Mouse (Mus musculus) spleen, adult 18-20 months (tissue): Measurements from ENCODE around the gene Extl1.

ENCODE experiments used
- DNase-seq, 2 experiments: peaks; one replicate each; pipeline ENCODE4 v3.0.0; 2022; ENCODE audit warnings: mixed read lengths in 2 of 2

Extl1 gene

GRCm38 (mm10) chr4:134388397-134388796, 4.7 kb upstream of the Extl1 start:
- DNase-seq = peak; percentile 37 to 73

- DNase-seq = no peak
These were observed 3.6 kb upstream of the Extl1 start for GRCm38 (mm10) chr4:134387268-134387667.

- no peak for DNase-seq
These were observed 4.1 kb downstream of the Extl1 start for GRCm38 (mm10) chr4:134379510-134379909.

GRCm38 (mm10) chr4:134378089-134378615, 5.5 kb downstream of the Extl1 start:
- DNase-seq = no peak

DNA sequence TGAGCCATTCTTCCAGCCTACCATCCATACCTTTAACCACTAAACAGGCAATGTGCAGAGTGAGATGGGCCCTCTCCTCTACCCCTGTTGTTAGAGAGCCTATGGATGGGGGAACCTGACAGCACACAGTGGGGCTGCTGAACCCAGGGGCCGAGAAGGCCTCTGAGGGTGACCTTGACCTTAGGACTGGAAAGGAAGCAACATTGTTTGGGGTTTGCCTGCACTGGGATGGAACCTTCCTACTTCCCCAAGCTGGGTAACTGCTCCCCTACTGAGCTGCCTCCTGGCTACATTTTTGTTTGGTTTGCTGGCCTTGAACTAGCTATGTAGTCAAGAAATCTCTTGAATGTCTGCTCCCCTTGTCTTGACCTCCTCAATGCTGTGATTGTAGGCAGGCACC, 9.3 kb downstream of the Extl1 start:
- no peak for DNase-seq

DNA sequence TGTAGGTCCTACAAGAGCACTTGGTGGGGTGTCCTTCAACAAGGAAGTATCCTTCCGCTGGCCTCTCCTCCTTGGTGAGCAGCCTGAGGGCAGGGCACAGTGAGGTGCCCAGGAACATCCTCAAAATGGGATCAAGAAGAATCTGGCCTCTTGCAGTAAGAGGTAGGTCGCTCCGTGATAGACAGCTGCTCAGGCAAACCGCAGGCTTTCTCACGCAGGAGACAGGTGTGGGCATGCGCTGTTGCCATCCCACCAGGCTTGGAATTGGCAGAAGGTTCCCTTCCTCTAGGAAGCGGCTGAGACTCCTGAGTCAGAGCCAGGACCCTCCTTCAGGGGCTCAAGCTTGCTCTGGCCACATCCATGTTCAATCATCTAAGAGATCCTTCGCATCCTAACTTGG, 10.4 kb downstream of the Extl1 start:
- DNase-seq = no peak

- peak; percentile 50 to 71 for DNase-seq
These were observed 11.3 kb downstream of the Extl1 start for GRCm38 (mm10) chr4:134372294-134372747.

- no peak for DNase-seq
These were observed 12.3 kb downstream of the Extl1 start for GRCm38 (mm10) chr4:134371316-134371855.

- no peak for DNase-seq
These were observed 12.9 kb downstream of the Extl1 start for GRCm38 (mm10) chr4:134370649-134371221.

DNA sequence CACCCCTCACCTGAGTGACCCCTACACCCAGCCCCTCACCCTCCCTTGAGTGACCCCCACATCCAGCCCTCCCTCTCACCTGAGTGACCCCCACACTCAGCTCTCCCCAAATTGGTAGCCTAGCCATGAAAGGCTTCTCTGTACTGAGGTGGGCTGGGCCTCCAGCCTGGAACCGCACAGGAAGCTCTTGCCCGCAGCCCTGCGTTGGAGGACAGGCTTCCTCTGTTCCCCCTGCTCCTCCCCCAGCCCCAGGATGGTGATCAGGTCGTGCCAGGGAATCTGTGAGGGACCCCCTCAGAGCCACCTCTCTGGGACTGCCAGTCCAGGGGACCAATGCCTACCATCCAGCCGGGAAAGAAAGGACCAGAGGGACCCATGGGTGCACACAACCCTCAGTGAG, 18.4 kb downstream of the Extl1 start:
- DNase-seq = no peak

DNA sequence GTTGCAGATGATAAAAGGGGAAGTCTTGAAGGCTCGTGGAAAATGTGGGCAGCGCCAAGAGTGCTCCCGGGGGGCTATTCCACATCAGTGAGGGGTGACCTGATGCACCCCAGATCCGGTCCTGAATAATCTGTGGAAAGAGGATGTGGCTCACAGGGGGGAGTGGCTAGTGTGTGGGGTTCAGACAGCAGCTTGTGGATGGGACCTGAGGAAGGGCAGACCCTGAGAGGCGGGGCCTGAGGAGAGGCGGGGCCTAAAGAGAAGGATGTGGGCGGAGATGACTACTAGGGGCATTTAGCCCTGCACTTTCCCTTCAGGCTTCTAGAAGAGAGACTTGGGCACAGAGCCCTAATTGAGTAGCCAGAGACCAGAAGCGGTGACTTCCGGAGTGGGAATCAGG, 21.1 kb downstream of the Extl1 start:
- DNase-seq = peak; percentile 75 to 84

- DNase-seq = no peak
These were observed 21.5 kb downstream of the Extl1 start for GRCm38 (mm10) chr4:134362124-134362523.

DNA sequence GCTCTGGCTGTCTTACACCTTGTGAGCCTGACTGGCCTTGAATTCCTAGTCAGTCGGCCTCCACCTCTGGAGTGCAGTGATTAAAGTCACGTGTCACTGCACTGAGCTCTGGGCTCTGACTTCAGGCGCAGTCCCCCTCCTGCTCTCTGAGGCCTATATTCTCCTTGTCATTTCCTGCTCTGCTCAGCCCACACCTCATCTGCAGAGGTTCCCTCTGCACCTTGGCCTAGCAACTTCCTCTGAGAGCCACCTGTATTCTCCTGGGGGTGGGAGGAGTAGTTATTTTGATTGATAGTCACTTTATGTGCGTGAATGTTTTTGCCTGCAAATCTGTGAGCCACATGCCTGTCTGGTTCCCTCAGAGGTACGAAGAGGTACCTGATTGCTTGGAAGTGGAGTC, 22.4 kb downstream of the Extl1 start:
- DNase-seq = no peak

GRCm38 (mm10) chr4:134359649-134360048, 24.0 kb downstream of the Extl1 start:
- DNase-seq = no peak

DNA sequence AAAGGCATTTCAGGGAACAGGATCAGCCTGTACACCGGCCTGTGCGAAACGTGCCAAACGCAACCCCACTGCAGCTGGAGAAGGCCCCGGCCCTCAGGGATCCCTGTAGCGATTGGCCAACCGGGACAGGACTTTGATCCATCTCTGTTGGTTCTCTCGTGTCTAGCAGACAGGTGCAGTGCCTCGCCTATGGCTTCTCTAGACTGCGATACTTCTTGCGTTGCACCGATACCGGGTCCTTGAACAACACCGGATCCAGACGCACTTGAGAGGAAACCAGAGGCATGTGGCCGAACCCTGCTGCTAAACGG, 26.2 kb downstream of the Extl1 start:
- no peak for DNase-seq

DNA sequence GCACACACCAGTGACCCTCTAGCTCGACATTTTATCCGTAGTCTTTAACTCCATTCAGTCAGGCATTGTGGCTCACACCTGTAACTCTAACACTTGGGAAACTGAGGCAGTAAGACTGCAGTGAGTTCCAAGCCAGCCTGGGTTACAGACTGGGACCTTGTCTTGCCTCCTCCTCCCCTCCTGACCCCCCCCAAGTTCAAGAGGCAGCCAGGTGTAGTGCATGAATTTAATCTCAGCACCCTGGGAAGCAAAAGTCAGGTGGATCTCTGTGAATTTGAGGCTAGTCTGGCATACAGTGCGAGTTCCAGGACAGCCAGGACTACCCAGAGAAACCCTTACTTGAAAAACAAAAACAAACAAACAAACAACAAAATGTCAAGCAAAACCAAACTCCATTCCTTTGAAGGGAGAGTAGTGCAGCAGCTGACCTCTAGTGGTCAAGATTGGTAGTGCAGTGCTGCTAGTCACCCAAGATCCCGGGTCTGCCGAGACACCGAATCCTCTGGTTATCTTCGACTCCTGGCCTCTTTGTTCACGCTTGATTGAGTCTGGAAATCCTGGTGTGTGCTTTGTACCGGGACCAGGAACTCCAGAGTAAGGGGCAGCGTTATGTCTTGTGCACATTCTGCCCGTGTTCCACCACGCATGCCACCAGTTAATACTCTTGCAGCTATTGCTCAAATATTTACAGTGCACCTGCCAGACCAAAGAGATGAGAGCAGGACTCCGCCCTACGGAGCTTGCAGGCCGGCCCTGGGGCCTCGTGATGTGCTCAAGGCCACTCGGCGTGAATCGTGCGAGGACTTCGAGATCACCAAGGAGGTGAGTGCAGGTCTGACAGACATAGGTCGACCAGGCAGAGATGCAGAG, 26.8 kb downstream of the Extl1 start:
- peak; percentile 28 to 74 for DNase-seq

DNA sequence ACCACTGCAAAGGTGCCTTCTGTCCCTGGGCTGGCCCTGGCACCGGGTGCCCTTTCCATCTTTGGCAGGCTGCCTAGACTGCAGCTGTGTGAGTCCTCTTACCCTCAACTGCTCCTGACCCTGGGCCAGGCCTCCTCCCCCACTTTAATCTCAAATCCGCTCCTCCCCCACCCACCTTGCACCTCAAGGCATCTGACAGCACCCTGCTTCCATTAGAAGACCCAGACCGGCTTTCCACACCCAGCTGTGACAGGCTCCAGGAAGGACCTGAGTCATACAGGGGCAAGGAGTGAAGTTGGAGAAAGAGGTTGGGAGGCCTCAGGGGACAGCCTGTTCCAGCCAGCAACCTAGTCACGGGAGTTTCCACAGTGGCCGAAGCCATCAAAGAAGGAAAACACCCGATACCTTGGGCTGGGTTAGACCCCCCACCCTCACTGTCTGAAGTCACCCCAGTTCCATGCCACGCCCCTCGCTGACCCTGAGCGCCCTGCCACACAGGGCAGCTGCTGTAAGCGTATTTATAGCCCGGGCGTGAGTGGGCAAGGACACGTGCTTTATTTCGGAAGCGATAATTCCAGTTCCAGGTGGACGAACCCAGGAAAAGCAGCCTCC, 27.7 kb downstream of the Extl1 start:
- no peak for DNase-seq

- no peak for DNase-seq
These were observed 29.9 kb downstream of the Extl1 start for GRCm38 (mm10) chr4:134353527-134354409.

GRCm38 (mm10) chr4:134352929-134353328, 30.7 kb downstream of the Extl1 start:
- no peak for DNase-seq

- no peak for DNase-seq
These were observed 31.4 kb downstream of the Extl1 start for GRCm38 (mm10) chr4:134352261-134352707.

GRCm38 (mm10) chr4:134351329-134352260, 32.1 kb downstream of the Extl1 start:
- no peak for DNase-seq
